11 mouse cellular contexts compared by ENCODE assay signal in the genomic region with DNA sequence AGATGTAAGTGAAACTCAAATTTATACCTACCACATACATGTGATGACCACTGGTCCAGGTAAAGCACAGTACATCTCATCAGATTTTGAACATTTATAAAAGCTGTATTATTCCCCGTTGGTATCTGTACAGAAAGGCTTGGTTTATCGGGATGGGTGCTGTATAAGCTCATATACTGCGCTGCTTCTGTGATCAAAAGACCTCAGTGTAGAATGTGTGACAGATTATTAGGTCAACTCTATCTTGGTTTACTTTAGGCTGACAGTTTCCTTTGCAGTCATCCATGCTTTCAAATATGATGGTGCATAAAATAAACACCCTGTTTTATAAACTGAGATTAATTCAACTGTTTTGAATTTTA.
"Had no signal": no experiment of that assay in that cellular context is flagged by ENCODE, and none has a peak within 500 bp of the region (broad histone marks: within the 10 kb centered on the region; RNA-seq: fewer than 3 reads in every experiment).

No protein-coding gene starts in this region.

- H3K9me3 ChIP-seq: limb, embryonic 12.5 days; liver, embryonic 13.5 days; lung, embryonic 15.5 days had no signal

- H3K27ac ChIP-seq: layer of hippocampus, adult 2 months; limb, embryonic 12.5 days; liver, embryonic 13.5 days; lung, embryonic 15.5 days; stomach, postnatal 0 days had no signal

- H3K27me3 ChIP-seq: limb, embryonic 12.5 days; liver, embryonic 13.5 days; lung, embryonic 15.5 days had no signal

- H3K36me3 ChIP-seq: limb, embryonic 12.5 days; liver, embryonic 13.5 days; lung, embryonic 15.5 days had no signal

- DNase-seq: kidney, adult 18-20 months; kidney, postnatal 10 days; kidney, postnatal 4 days; liver; liver, embryonic 13.5 days; liver, postnatal 0 days; thymus, postnatal 4 days had no signal

- H3K4me3 ChIP-seq: layer of hippocampus, adult 2 months; limb, embryonic 12.5 days; liver, embryonic 13.5 days; lung, embryonic 15.5 days had no signal

- ATAC-seq: liver, postnatal 0 days had no signal

- H3K4me2 ChIP-seq: limb, embryonic 12.5 days; liver, embryonic 13.5 days; lung, embryonic 15.5 days had no signal

- H3K4me1 ChIP-seq: limb, embryonic 12.5 days; liver, embryonic 13.5 days had no signal

- H3K9ac ChIP-seq: limb, embryonic 12.5 days; liver, embryonic 13.5 days; liver, postnatal 0 days; lung, embryonic 15.5 days had no signal
